Mouse (Mus musculus) lung, embryonic 14.5 days (tissue): ENCODE results near the gene Gcnt2. TPM values are rescaled to one million over a fixed set of nuclear protein-coding genes. Genes with fewer than 3 reads are reported as not detected.
"Not testable (repeated sequence)": the region's sequence is repeated elsewhere in the genome, so short reads cannot be mapped to it uniquely, and the experiment has no call there.

Experiments
- ATAC-seq: fragments of 200-750 bp; cut with Nextera tagmentation; 2 replicates; pipeline ENCODE4 v1.8.0; 2017; ENCODE audit warnings: mild to moderate bottlenecking, moderate TSS enrichment, moderate library complexity; ENCODE audit not compliant: insufficient read depth
- DNase-seq: peaks from one replicate; pipeline ENCODE4 v3.0.0-alpha.2; 2015
- H3K27ac ChIP-seq: fragments of 300-500 bp; sonication (generic); 2 replicates; pipeline ENCODE4 v1.5.1; 2014; ENCODE audit warnings: low read depth, mild to moderate bottlenecking, moderate library complexity
- H3K27me3 ChIP-seq: fragments of 300-500 bp; sonication (generic); 2 replicates; pipeline ENCODE4 v1.6.1; 2014; ENCODE audit warnings: low read length, control low read depth; ENCODE audit not compliant: insufficient read depth
- H3K36me3 ChIP-seq: fragments of 300-500 bp; sonication (generic); 2 replicates; pipeline ENCODE4 v1.6.1; 2014; ENCODE audit warnings: control low read depth; ENCODE audit not compliant: insufficient read depth
- H3K4me1 ChIP-seq: fragments of 300-500 bp; sonication (generic); 2 replicates; pipeline ENCODE4 v1.6.1; 2014; ENCODE audit warnings: antibody characterized with exemption, control low read depth; ENCODE audit not compliant: insufficient read depth
- H3K4me2 ChIP-seq: fragments of 300-500 bp; sonication (generic); 2 replicates; pipeline ENCODE4 v1.6.1; 2014; ENCODE audit warnings: mild to moderate bottlenecking
- H3K4me3 ChIP-seq: fragments of 300-500 bp; sonication (generic); 2 replicates; pipeline ENCODE4 v1.5.1; 2014; ENCODE audit warnings: low read depth, low read length
- H3K9ac ChIP-seq: fragments of 300-500 bp; sonication (generic); 2 replicates; pipeline ENCODE4 v1.6.1; 2014
- H3K9me3 ChIP-seq: fragments of 300-500 bp; sonication (generic); 2 replicates; pipeline ENCODE4 v1.6.1; 2016; ENCODE audit warnings: low read depth, low read length, control low read depth
- CTCF ChIP-seq: IDR thresholded peaks from 2 replicates; pipeline ENCODE4 v1.5.1; 2016; ENCODE audit warnings: antibody characterized with exemption, low read depth
- WGBS: fragments of 180-500 bp; shearing (Covaris S2); extraction: QIAGEN DNeasy Blood & Tissue Kit; methylation state at CpG from one replicate; pipeline ENCODE4 v1.1.7; 2014; 5-methylcytosine and 5-hydroxymethylcytosine counted together
- polyA plus RNA-seq: library from polyadenylated mRNA; unstranded; fragments of >200 nt; fragmentation: Nextera tagmentation; extraction: Ambion mirVana; gene quantifications from 2 replicates; pipeline ENCODE4 v1.2.1, GENCODE M21; 2014

The Gcnt2 gene
- polyA plus RNA-seq, 1 experiment from 2014 or later: 2.5 TPM

DNA sequence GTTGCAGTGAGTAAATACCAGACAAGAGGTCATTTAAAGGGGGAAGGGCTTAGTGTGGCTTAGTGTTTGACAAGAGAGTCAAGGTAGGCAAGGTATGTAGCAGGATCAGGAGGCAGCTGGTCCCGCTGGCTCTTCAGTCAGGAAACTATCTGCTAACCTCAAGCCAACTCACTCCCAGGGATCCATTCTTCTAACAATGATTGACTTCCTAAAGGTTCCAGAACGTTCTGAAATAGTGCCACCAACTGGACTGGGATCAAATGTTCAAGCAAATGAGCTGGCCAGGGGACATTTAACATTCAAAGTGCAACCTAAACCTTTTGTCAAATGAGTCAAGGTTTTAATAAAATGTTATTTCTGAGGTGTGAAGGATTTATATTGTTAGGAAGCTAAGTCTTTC lies 119.8 kb downstream of the Gcnt2 start:
- no peak overlapping the region for H3K4me2 ChIP-seq
- H3K9ac ChIP-seq: no peak overlapping the region
- ATAC-seq (no peak), DNase-seq (peak; percentile 32)
- H3K4me1 ChIP-seq: no peaks in the 10 kb centered on the region
- no peaks in the 10 kb centered on the region for H3K27me3 ChIP-seq
- H3K9me3 ChIP-seq: no peaks in the 10 kb centered on the region
- 38% methylated on average over 2 of the region's 2 CpGs for WGBS
- no peak for TF ChIP-seq CTCF
- H3K27ac ChIP-seq: peak overlapping the region; percentile 54; the same call in 1 of the 2 replicates
- no peaks in the 10 kb centered on the region for H3K36me3 ChIP-seq
- no peak overlapping the region for H3K4me3 ChIP-seq

GRCm38 (mm10) chr13:40982759-40983158 lies 123.2 kb downstream of the Gcnt2 start:
- H3K27me3 ChIP-seq: no peaks in the 10 kb centered on the region
- H3K9ac ChIP-seq: no peak overlapping the region
- no peaks in the 10 kb centered on the region for H3K9me3 ChIP-seq
- H3K4me1 ChIP-seq: no peaks in the 10 kb centered on the region
- ATAC-seq (no peak), DNase-seq (no peak)
- H3K4me3 ChIP-seq: no peak overlapping the region
- TF ChIP-seq CTCF: no peak
- WGBS: 89% methylated on average over 1 of the region's 1 CpGs
- H3K4me2 ChIP-seq: no peak overlapping the region
- H3K27ac ChIP-seq: no peak overlapping the region
- H3K36me3 ChIP-seq: no peaks in the 10 kb centered on the region

GRCm38 (mm10) chr13:40986081-40986480 lies 126.5 kb downstream of the Gcnt2 start:
- Histone ChIP-seq H3K27me3 (no peaks in the 10 kb centered on the region), H3K36me3 (no peaks in the 10 kb centered on the region), H3K9ac (no peak overlapping the region), H3K4me2 (no peak overlapping the region), H3K4me3 (no peak overlapping the region), H3K9me3 (no peaks in the 10 kb centered on the region), H3K27ac (no peak overlapping the region), H3K4me1 (no peaks in the 10 kb centered on the region)
- ATAC-seq (no peak), DNase-seq (no peak)
- TF ChIP-seq CTCF: no peak
- WGBS: 94% methylated on average over 5 of the region's 5 CpGs

DNA sequence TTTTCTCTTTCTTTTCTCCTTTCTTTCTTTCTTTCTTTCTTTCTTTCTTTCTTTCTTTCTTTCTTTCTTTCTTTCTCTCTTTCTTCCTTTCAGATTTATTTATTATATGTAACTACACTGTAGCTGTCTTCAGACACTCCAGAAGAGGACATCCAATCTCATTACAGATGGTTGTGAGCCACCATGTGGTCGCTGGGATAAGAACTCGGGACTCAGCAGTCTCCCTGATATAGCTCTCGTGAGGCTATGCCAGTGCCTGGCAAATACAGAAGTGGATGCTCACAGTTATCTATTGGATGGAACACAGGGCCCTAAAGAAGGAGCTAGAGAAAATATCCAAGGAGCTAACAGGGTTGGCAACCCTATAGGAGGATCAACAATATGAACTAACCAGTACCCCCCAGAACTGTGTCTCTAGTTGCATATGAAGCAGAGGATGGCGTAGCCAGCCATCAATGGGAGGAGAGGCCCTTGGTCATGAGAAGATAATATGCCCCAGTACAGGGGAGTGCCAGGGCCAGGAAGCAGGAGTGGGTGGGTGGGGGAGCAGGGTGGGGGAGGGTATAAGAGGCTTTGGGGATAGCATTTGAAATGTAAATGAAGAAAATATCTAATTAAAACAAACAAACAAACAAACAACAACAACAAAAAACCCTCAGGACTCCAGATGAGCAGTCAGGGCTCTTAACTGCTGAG lies 128.2 kb downstream of the Gcnt2 start:
- not testable (repeated sequence) for H3K27ac ChIP-seq, H3K4me3 ChIP-seq, H3K4me1 ChIP-seq, DNase-seq, H3K9ac ChIP-seq, H3K9me3 ChIP-seq, H3K36me3 ChIP-seq, H3K4me2 ChIP-seq, H3K27me3 ChIP-seq, ATAC-seq
- WGBS: 62% methylated on average over 4 of the region's 4 CpGs

GRCm38 (mm10) chr13:40988418-40988817 lies 128.9 kb downstream of the Gcnt2 start:
- Histone ChIP-seq H3K27me3 (no peaks in the 10 kb centered on the region), H3K4me2 (no peak overlapping the region), H3K36me3 (no peaks in the 10 kb centered on the region), H3K9me3 (no peaks in the 10 kb centered on the region), H3K27ac (no peak overlapping the region), H3K4me1 (no peaks in the 10 kb centered on the region), H3K9ac (no peak overlapping the region), H3K4me3 (no peak overlapping the region)
- DNase-seq: no peak
- WGBS: 57% methylated on average over 2 of the region's 2 CpGs
- ATAC-seq: no peak
- TF ChIP-seq CTCF: no peak

DNA sequence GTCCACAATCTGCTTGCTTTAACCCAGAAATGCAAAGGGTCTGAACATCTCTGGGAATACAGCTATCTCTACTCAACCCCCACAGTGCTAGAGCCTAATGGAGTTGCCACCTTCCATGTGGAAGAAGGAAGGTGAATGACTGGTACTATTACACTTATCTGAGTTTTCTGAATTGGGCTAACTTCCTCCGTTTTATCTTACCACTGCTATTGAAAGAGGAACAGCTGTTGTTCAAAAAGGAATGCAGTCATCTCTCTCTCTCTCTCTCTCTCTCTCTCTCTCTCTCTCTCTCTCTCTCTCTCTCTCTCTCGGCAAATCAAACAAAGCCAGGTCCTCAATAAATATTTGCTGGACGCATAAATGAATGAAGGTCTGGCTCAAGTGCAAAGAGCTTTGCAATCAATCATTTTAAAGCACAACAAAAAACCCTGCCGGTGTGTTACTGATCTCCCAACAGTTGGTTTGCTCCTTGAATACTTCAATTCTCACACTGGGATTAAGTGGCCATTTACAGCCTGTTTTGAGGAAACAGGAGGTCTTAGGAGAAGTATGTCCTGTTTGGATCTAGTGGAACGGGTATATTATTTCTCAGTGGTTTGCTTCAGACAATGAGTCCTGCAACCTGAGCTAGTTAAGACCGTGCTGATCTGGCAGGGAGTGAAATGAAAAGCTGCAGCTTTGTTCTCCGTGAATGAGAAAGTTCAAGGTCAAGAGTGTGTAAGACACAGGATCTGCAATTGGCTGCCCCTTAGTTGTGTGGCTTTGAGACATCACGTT lies 135.1 kb downstream of the Gcnt2 start:
- Histone ChIP-seq H3K27ac (peak overlapping the region; percentile 6; the same call in 1 of the 2 replicates), H3K9ac (no peak overlapping the region), H3K36me3 (no peaks in the 10 kb centered on the region), H3K4me1 (peaks cover 10% of the 10 kb centered on the region; the same call in 1 of the 2 replicates), H3K4me3 (no peak overlapping the region), H3K9me3 (no peaks in the 10 kb centered on the region), H3K4me2 (peak overlapping the region; percentile 21), H3K27me3 (no peaks in the 10 kb centered on the region)
- peak; percentile 43 for DNase-seq
- 7% methylated on average over 8 of the region's 8 CpGs for WGBS
- peak; percentile 52; the same call in 1 of the 2 replicates for ATAC-seq
- no peak for TF ChIP-seq CTCF

GRCm38 (mm10) chr13:40998537-40998936 lies 139.0 kb downstream of the Gcnt2 start:
- not testable (repeated sequence) for H3K27ac ChIP-seq, H3K4me3 ChIP-seq, H3K9me3 ChIP-seq, H3K4me2 ChIP-seq, DNase-seq, H3K9ac ChIP-seq, ATAC-seq, H3K36me3 ChIP-seq, H3K27me3 ChIP-seq
- peaks cover 15% of the 10 kb centered on the region; the same call in 1 of the 2 replicates for H3K4me1 ChIP-seq
- 86% methylated on average over 5 of the region's 5 CpGs for WGBS
